Mouse (Mus musculus) heart, embryonic 14.5 days (tissue): ENCODE data around the gene Gpr45. TPM values are rescaled to one million over a fixed set of nuclear protein-coding genes. Genes with fewer than 3 reads are reported as not detected.
A peak's percentile ranks its signal among the peaks of the same experiment; 100 is the strongest.
"Not testable (repeated sequence)": the region's sequence is repeated elsewhere in the genome, so short reads cannot be mapped to it uniquely, and the experiment has no call there.

Experiments used
- ATAC-seq: fragments of 200-750 bp; cut with Nextera tagmentation; 2 replicates; pipeline ENCODE4 v1.8.0; 2017; ENCODE audit warnings: low read depth, moderate TSS enrichment; ENCODE audit not compliant: insufficient number of reproducible peaks, insufficient read depth, low FRiP score
- H3K27ac ChIP-seq, 2 experiments: fragments of 200-500 bp in 1 of 2; fragments of 300-500 bp in 1 of 2; sonication (generic) in 1 of 2; replicated peaks in 1 of 2; 2 replicates each; pipeline ENCODE4 v1.5.1; 2012 to 2014; ENCODE audit warnings: low read depth in 2 of 2, low read length in 2 of 2, control low read depth in 1 of 2, mild to moderate bottlenecking in 1 of 2, mixed read lengths in 1 of 2; ENCODE audit not compliant: control insufficient read depth in 1 of 2, insufficient read depth in 1 of 2
- H3K27me3 ChIP-seq: fragments of 300-500 bp; sonication (generic); 2 replicates; pipeline ENCODE4 v1.6.1; 2014; ENCODE audit warnings: mild to moderate bottlenecking, low read length, control low read depth; ENCODE audit not compliant: control insufficient read depth, insufficient read depth
- H3K36me3 ChIP-seq: fragments of 300-500 bp; sonication (generic); 2 replicates; pipeline ENCODE4 v1.6.1; 2014; ENCODE audit warnings: mild to moderate bottlenecking, control low read depth, low read length, mixed read lengths; ENCODE audit not compliant: control insufficient read depth, insufficient read depth
- H3K4me1 ChIP-seq, 2 experiments: fragments of 200-500 bp in 1 of 2; fragments of 300-500 bp in 1 of 2; sonication (generic) in 1 of 2; 2 replicates each; pipeline ENCODE4 v1.6.1; 2012 to 2014; ENCODE audit warnings: low read length in 2 of 2, control low read depth in 1 of 2, mixed read lengths in 1 of 2; ENCODE audit not compliant: control insufficient read depth in 2 of 2, insufficient read depth in 2 of 2
- H3K4me2 ChIP-seq: fragments of 300-500 bp; sonication (generic); 2 replicates; pipeline ENCODE4 v1.6.1; 2014; ENCODE audit warnings: mild to moderate bottlenecking, low read length
- H3K4me3 ChIP-seq, 2 experiments: fragments of 200-500 bp in 1 of 2; fragments of 300-500 bp in 1 of 2; sonication (generic) in 1 of 2; 2 replicates each; pipeline ENCODE4 v1.5.1; 2012 to 2014; ENCODE audit warnings: low read length in 2 of 2, mild to moderate bottlenecking in 2 of 2, control low read depth in 1 of 2, low read depth in 1 of 2, moderate library complexity in 1 of 2; ENCODE audit not compliant: control insufficient read depth in 1 of 2, insufficient read depth in 1 of 2
- H3K9ac ChIP-seq: fragments of 300-500 bp; sonication (generic); 2 replicates; pipeline ENCODE4 v1.6.1; 2014; ENCODE audit warnings: mild to moderate bottlenecking, low read length
- H3K9me3 ChIP-seq: fragments of 300-500 bp; sonication (generic); 2 replicates; pipeline ENCODE4 v1.6.1; 2016; ENCODE audit warnings: low read length, control low read depth; ENCODE audit not compliant: control insufficient read depth
- WGBS: fragments of 180-500 bp; shearing (Covaris S2); extraction: QIAGEN DNeasy Blood & Tissue Kit; methylation state at CpG from one replicate; pipeline ENCODE4 v1.1.7; 2014; 5-methylcytosine and 5-hydroxymethylcytosine counted together
- polyA plus RNA-seq: library from polyadenylated mRNA; unstranded; fragments of >200 nt; fragmentation: Nextera tagmentation; extraction: Ambion mirVana; gene quantifications from 2 replicates; pipeline ENCODE4 v1.2.1, GENCODE M21; 2014

The Gpr45 gene
- polyA plus RNA-seq, 1 experiment from 2014 or later = 2.1 TPM

DNA sequence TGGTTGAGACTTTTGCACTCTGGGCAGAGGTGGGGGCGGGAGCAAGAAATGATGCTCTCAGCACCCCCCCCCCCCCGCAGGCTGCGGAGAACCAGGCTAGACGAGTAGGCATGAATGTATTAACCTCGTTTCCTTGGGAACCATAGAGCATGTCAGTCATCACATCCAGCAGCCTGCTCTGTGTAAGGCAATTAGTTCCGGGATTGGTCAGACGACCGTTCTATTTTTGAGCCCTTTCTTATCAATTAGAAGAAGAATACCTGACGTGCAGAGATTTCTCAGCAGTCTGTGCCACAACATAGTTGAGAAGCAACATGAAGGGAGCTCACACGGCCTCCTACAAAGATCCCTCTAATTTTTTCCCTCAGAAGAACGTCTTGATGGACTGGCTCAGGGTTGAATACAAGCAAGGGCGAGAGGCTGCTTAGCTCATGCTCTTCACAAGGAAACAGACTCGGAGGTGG is 53.4 kb downstream of the Gpr45 start:
- Histone ChIP-seq H3K4me1 (peaks cover 6 to 11% of the 10 kb centered on the region in 2 experiments), H3K4me2 (peak overlapping the region; percentile 65), H3K9me3 (no peaks in the 10 kb centered on the region), H3K27me3 (no peaks in the 10 kb centered on the region), H3K36me3 (no peaks in the 10 kb centered on the region), H3K4me3 (peak overlapping the region; percentile 27 to 32), H3K27ac (peak overlapping the region; percentile 57 to 76; a peak in 3 of 4 replicates), H3K9ac (peak overlapping the region; percentile 25)
- ATAC-seq = peak; percentile 50; the same call in 1 of the 2 replicates
- 18% methylated on average over 13 of the region's 13 CpGs for WGBS

DNA sequence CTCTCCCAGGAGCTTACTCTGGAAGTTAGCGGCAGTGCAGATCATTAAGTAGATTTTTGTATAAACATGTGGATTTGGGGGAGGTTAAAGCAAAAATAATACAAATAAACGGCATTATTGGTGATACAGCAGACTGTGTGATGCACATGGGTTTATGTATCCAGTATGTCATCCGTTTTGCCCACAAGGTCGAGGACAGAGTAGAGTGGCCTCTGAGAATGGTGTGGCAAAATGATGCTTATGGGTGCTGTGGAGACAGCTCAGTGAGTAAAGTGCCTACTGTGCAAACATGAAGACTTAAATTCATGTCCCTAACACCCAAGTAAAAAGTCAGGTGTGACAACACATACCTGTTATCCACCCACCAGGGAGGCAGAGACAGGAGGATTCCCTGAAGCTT is 53.9 kb downstream of the Gpr45 start:
- WGBS = 61% methylated on average over 4 of the region's 4 CpGs
- H3K4me3 ChIP-seq = peak overlapping the region; percentile 27 to 32; a peak in 3 of 4 replicates
- H3K9ac ChIP-seq = peak overlapping the region; percentile 25; the same call in 1 of the 2 replicates
- ATAC-seq = no peak
- no peaks in the 10 kb centered on the region for H3K27me3 ChIP-seq
- no peaks in the 10 kb centered on the region for H3K9me3 ChIP-seq
- peak overlapping the region; percentile 57 to 76; a peak in 3 of 4 replicates for H3K27ac ChIP-seq
- peaks cover 6 to 11% of the 10 kb centered on the region in 2 experiments for H3K4me1 ChIP-seq
- peak overlapping the region; percentile 65 for H3K4me2 ChIP-seq
- H3K36me3 ChIP-seq = no peaks in the 10 kb centered on the region

GRCm38 (mm10) chr1:43010461-43010860 is 57.8 kb downstream of the Gpr45 start:
- no peaks in the 10 kb centered on the region for H3K27me3 ChIP-seq
- no peaks in the 10 kb centered on the region for H3K36me3 ChIP-seq
- 79% methylated on average over 4 of the region's 4 CpGs for WGBS
- H3K4me3 ChIP-seq = no peak overlapping the region
- H3K27ac ChIP-seq = no peak overlapping the region
- peaks cover 6 to 9% of the 10 kb centered on the region in 2 experiments for H3K4me1 ChIP-seq
- H3K9me3 ChIP-seq = no peaks in the 10 kb centered on the region
- no peak overlapping the region for H3K9ac ChIP-seq
- no peak for ATAC-seq
- H3K4me2 ChIP-seq = no peak overlapping the region

- H3K9ac ChIP-seq, H3K4me1 ChIP-seq, H3K36me3 ChIP-seq, H3K27me3 ChIP-seq, ATAC-seq, H3K9me3 ChIP-seq, H3K4me3 ChIP-seq, H3K27ac ChIP-seq, H3K4me2 ChIP-seq: not testable (repeated sequence)
- 78% methylated on average over 7 of the region's 7 CpGs for WGBS
These were observed 62.5 kb downstream of the Gpr45 start for GRCm38 (mm10) chr1:43015153-43015685.

GRCm38 (mm10) chr1:43036014-43036413 is 83.3 kb downstream of the Gpr45 start:
- 84% methylated on average over 7 of the region's 7 CpGs for WGBS
- ATAC-seq = no peak

DNA sequence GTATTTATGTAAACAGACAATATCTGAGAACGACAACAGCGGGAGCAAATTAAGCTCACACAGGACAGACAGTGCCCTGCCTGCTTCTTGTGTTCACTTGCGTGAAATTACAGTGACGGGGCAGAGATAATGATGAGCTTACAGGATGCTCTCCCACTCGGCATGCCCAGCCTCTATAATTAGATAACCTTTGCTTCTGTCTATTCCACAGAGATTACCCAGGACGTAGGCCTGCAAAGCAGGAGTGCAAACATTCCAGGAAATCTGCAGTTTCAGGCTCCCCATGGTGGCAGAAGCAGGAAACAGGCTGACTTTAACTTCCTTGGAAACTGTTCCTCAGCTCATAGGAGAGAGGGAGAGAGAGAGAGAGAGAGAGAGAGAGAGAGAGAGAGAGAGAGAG is 89.6 kb downstream of the Gpr45 start:
- Histone ChIP-seq H3K4me2 (no peak overlapping the region), H3K27me3 (no peaks in the 10 kb centered on the region), H3K4me3 (no peak overlapping the region), H3K4me1 (no peaks in the 10 kb centered on the region), H3K9ac (no peak overlapping the region), H3K36me3 (no peaks in the 10 kb centered on the region), H3K27ac (no peak overlapping the region), H3K9me3 (no peaks in the 10 kb centered on the region)
- 28% methylated on average over 6 of the region's 6 CpGs for WGBS
- ATAC-seq = no peak

More at GRCm38 (mm10) chr1:43036014-43036413, 83.3 kb downstream of the Gpr45 start:
- no peak overlapping the region for H3K9ac ChIP-seq
- no peaks in the 10 kb centered on the region for H3K36me3 ChIP-seq
- no peaks in the 10 kb centered on the region for H3K4me1 ChIP-seq
- H3K27me3 ChIP-seq = no peaks in the 10 kb centered on the region
- H3K27ac ChIP-seq = no peak overlapping the region
- H3K9me3 ChIP-seq = no peaks in the 10 kb centered on the region
- H3K4me2 ChIP-seq = no peak overlapping the region
- H3K4me3 ChIP-seq = no peak overlapping the region

DNA sequence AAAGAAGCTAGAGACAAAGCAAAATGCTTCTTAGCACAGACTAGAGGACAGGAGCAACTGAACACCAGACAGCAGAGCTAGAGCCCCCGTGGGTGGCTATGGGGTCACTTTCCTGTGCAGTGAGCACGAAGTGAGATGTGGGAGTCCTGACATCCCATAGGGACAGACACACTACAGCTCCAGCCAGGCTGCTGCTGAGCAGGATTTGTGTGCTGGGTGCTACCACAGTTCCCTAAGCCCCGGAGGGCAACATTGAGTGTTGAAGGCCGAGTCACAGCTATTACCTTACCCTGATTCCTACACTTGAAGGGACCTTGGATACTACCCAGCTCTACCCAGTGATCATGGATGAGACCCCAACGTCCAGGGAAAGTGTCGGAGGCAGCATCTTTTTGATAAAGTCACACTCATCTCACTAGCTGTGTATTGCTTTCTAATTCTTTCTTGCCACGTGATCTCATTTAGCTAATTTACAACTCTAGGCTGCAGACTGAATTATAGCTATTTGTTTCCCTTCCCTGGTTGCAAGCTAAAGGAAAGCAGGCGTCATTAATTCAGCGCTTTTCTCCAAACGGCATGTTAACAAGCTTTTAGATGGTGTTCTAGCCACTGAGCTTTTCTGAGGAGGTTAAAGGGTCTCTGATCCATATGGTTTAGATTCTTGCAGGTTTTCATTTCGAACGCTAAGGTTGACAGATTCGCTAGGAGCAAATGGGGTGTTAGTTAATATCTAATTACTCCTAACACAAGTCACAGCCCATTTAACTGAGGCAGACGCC is 92.7 kb downstream of the Gpr45 start:
- H3K4me2 ChIP-seq = no peak overlapping the region
- peaks cover 15% of the 10 kb centered on the region for H3K36me3 ChIP-seq
- no peaks in the 10 kb centered on the region for H3K27me3 ChIP-seq
- no peak overlapping the region for H3K9ac ChIP-seq
- H3K4me1 ChIP-seq = no peaks in the 10 kb centered on the region
- no peaks in the 10 kb centered on the region for H3K9me3 ChIP-seq
- no peak for ATAC-seq
- 70% methylated on average over 14 of the region's 14 CpGs for WGBS
- H3K4me3 ChIP-seq = no peak overlapping the region
- H3K27ac ChIP-seq = no peak overlapping the region
